Mouse (Mus musculus): Measurements from ENCODE around the gene Klk1. TPM values are rescaled to one million over a fixed set of nuclear protein-coding genes. Genes with fewer than 3 reads are reported as not detected.
"Not testable (repeated sequence)": the region's sequence is repeated elsewhere in the genome, so short reads cannot be mapped to it uniquely, and the experiment has no call there.

Klk1 gene
- 1 to 10 TPM in 1 of 4 experiments, under 1 TPM in 2, not detected in 1; 0.78 to 1.2 (median 0.89) TPM for total RNA-seq (2022)

DNA sequence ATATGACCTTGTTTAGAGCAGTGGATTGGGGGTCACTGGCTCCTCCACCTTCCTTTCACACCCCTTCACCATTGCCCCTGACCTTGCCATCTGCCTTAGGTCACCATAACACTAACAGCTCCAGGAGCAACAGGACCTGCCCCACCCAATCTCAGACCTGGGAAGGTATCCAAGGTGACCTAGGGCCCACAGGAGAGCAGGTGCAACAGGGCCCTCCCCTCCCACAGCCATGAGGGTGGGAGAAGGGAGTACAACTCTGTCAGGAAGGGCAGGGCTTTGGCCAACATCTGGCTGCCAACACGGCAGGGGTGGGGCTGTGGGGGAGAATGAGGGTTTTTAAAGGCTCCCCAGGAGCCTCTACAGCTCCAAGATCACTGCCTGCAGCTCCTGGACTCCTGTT lies at the start of gene Klk1:
Klk1 (plus strand) TSS at position 285 of the 400 bp plus-strand sequence.
- DNase-seq: no peak

DNA sequence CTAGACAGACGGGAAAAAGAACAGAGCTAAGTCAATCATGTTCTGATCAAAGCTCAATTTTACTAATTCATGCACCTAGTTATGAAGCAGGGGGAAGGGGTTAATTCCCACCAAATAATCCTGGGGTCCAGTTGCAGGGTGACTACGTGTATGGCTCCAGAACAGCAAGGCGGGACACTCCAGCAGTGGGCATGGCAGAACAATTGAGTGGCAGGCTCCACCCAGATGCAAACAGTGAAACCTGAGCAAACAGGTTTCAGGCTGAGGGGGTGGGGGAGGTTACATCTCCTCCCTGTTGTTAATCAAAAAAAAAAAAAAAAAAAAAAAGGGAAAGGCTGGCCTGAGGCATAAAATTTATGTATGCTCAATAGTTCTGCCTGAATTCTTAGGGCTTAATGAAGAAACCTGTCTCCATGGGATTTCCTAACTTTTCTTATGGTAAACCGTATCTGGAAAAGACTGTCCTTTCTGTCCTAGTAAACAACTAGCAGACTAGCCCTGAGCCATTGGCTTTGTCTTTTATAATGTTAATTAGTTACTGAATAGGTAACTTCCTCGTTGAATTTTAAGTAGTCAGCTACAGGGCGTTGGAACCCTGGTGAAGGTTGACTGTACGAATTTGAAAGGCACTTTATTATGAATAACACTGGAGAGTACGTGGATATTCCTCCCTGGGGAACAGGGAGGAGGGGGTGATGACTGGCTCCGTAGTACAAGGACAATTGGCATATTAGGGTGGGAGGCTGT lies 45.7 kb upstream of the Klk1 start:
- DNase-seq: no peak

DNA sequence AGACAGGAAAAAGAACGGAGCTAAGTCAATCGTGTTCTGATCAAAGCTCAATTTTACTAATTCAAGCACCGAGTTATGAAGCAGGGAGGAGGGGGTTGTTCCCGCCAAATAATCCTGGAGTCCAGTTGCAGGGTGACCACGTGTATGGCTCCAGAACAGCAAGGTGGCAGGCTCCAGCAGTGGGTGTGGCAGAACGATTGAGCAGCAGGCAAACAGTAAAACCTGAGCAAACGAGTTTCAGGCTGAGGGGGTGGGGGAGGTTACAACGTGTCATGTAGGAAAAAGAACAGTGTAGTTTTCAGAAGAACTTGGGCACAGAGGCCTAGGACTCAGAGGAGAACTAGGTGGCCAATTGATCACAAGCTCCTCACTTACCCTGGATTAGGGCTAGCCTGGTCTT lies 38.6 kb upstream of the Klk1 start:
- DNase-seq: not testable (repeated sequence)

DNA sequence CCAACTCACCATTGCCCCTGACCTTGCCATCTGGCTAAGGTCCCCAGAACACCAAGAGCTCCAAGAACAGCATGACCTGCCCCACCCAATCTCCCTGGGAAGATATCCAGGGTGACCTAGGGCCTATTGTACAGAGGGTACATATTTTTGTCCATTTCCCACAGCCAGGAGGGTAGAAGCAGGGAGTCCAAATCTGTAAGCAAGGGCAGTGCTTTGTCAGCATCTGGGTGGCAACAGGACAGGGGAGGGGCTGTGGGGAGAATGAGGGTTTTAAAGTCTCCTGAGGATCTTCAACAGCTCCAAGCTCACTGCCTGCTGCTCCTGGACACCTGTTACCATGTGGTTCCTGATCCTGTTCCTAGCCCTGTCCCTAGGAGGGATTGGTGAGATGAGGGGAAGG lies 37.2 kb upstream of the Klk1 start, which contains the start of gene Klk1b24:
Klk1b24 (plus strand) TSS at position 301 of the 400 bp plus-strand sequence.
- DNase-seq: not testable (repeated sequence)

DNA sequence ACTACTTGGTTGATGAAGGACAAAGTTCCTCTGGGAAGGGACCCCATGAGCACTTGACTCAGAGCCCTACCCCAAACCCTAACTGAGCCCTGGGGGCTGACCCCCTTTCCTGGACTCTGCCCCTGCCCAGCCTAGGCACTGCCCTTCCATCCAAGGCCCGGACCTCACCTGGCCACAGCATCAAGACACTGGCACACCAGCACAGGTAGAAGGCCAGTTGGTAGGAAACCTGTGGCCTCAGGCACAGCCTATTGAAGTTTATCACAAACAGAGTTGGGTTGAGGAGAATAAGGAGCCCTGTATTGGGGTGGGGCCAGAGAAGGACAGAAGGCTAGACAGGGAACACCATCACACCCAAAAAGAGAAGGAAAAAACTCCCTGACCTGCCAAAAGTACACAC lies 31.7 kb upstream of the Klk1 start:
- not testable (repeated sequence) for DNase-seq

DNA sequence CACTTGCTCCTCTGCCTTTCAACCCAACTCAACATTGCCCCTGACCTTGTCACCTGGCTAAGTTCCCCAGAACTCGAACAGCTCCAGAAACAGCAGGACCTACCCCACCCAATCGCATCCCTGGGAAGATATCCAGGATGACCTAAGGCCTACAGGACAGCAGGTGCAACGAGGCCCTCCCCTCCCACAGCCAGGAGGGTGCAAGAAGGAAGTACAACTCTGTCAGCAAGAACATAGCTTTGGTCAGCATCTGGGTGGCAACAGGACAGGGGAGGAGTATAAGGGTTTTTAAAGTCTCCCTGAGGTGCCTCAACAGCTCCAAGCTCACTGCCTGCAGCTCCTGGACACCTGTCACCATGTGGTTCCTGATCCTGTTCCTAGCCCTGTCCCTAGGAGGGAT lies 27.3 kb upstream of the Klk1 start, which contains the start of gene Klk1b3:
Klk1b3 (plus strand) TSS at position 301 of the 400 bp plus-strand sequence.
- no peak for DNase-seq

DNA sequence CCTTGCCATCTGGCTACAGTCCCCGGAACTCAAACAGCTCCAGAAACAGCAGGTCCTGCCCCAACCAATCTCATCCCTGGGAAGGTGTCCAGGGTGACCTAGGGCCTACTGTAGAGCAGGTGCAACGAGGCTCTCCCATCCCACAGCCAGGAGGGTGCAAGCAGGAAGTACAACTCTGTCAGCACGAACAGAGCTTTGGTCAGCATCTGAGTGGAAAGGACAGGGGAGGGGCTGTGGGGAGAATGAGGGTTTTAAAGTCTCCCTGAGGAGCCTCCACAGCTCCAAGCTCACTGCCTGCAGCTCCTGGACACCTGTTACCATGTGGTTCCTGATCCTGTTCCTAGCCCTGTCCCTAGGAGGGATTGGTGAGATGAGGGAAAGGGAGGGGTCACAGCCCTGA lies 18.0 kb upstream of the Klk1 start, which contains the start of gene Klk1b4:
Klk1b4 (plus strand) TSS at position 301 of the 400 bp plus-strand sequence.
- DNase-seq: not testable (repeated sequence)

DNA sequence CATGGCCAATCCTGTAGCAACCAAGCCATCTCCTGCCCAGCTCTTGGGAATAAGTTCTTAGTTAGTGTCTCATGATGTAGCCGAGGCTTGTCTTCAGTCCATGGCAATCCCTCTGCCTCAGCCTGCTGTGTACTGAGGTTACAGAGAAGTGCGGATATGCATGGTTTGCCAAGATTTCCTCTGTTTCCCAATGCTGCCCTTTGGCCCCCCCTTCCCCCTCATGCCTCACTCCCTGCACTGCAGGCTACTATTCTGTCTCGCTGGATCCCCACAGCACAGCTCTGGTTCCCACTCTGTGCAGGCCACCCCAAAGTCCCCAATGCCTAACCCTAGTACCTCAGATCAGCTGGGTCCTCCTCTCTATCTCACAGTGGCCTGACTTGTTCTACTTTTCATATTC lies 16.9 kb upstream of the Klk1 start:
- DNase-seq: no peak

DNA sequence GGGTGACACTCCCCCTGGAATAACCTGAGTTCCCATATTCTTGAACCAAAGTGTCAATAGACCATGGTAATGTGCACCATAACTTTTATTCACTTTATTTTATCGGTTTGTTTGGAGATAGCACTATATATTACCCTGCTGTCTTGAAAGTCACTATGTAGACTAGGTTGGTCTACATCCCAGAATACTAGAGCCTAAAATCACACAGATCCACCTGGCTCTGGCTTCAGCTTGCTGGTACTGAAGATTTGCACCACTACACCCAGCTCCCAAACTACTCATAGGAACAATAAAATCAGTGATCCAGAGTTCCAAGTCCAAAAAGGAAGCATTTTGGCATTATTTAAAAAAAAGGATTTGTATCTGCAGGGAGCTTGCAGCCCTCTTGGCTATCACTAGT lies 9.5 kb upstream of the Klk1 start, which contains the start of gene Klk1b5:
Klk1b5 (plus strand) TSS at position 301 of the 400 bp plus-strand sequence.
- DNase-seq: no peak

DNA sequence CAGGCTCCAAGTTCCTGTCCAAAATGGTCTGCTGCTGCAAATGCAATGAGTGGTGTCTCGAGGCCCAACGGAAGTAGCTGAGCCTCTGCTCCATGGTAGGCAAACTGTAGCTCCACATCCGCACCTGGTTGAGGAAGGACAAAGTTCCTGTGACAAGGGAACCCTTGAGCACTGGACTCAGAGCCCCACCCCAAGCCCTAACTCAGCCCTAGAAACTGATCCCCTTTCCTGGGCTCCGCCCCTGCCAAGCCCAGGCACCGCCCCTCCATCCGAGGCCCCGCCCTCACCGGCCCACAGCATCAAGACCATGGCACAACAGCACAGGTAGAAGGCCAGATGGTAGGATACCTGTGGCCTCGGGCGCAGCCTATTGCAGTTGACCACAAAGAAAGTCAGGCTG lies 3.6 kb upstream of the Klk1 start:
- not testable (repeated sequence) for DNase-seq

DNA sequence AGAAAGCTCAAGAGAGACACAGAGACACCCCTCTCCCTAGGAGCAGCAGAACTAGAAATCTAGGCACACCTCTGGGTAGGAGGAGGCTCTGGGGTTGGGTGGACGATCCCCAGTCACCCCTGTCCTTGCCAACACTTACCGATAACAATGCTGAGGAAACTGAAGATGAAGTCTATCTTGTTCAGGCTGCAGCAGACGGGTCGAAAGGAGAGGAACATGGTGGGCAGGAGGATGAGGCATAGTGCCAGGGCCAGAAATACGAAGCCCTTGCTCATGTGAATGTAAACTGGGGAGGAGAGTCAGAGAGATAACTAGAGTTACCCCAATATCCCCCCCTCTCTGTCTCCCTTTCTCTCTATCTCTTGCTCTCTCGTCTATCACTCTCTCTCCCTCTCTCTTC lies 2.8 kb upstream of the Klk1 start:
- not testable (repeated sequence) for DNase-seq

DNA sequence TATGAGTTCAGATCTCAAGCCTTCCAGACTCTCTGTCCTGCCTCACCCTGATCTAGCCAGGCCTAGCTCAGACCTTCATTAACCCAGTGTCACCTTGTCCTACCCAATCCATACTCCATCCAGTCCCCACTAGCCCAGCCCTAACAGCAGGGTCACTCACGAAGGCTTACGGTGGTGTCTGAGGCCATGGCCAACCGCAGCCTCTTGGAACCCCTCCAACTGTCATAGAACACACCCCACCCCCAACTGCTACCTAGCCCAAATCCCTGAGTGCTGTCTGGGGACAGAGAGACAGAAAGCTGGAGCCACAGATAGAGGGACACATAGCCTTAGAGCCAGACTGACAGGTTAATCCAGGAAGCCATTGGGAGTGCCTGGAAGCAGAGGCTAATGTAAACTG lies 10.7 kb downstream of the Klk1 start, which contains the start of gene Gm36864:
Gm36864 (plus strand) TSS at position 269 of the 400 bp plus-strand sequence.
- DNase-seq: no peak

DNA sequence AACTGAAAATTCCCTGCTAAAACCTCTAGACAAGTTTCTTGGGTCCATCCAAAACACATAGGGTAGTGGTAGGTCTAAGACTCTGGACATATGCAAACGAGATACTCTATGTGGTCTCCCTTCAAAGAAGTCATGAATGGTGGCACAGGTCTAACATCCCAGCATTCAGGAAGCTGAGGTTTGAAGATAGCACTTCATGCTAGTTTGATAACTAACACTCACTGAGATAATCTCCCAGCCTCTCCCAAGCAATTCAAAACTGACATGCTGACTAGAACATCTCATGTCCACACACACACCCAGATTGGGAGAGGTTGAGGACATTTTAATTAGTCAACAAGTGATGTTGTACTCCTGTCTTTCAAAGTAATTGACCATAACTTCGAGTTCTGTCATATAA lies 14.8 kb downstream of the Klk1 start:
- DNase-seq: no peak

DNA sequence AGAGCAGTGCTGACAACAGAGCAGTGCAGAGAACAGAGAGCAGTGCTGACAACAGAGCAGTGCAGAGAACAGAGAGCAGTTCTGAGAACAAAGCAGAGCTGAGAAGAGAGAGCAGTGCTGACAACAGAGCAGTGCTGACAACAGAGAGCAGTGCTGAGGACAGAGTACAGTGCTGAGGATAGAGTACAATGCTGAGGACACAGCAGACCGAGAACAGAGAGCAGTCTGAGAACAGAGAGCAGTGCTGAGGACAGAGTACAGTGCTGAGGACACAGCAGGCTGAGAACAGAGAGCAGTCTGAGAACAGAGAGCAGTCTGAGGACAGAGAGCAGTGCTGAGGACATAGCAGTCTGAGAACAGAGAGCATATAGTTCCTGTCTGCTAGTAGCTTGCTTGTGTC lies 15.6 kb downstream of the Klk1 start:
- DNase-seq: no peak

DNA sequence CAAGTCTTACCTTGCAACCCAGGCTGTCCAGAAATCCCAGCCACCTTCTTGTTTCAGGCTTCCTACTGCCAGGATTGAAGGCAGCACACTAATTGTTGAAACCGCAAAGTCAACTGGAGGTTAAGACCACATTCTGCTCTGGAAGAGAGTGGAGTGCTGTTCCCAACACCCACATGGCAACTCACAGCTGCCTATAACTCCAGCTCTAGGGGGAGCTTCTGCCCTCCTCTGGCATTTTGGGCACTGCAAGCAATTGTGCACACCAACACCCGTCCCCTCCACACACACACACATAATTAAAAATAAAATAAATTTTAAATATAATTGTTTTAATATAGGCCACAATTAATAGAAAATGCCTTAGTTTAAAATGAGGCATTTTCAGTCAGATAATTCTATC lies 16.0 kb downstream of the Klk1 start:
- DNase-seq: no peak

DNA sequence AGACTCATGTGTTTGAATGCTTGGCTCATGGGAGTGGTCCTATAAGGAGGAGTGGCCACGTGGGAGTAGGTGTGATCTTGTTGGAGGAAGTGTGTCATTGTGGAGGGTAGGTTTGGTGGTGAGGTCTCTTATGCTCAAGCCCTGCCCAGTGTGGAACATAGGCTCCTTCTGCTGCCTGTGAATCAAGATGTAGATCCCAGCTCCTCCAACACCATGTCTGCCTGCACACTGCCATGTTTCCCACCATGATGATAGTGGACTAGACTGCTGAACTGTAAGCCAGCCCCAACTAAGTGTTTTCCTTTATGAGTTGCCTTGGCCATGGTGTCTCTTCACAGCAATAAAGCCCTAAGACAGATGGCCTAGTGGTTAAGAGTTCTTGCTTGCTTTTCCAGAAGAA lies 18.9 kb downstream of the Klk1 start:
- no peak for DNase-seq

DNA sequence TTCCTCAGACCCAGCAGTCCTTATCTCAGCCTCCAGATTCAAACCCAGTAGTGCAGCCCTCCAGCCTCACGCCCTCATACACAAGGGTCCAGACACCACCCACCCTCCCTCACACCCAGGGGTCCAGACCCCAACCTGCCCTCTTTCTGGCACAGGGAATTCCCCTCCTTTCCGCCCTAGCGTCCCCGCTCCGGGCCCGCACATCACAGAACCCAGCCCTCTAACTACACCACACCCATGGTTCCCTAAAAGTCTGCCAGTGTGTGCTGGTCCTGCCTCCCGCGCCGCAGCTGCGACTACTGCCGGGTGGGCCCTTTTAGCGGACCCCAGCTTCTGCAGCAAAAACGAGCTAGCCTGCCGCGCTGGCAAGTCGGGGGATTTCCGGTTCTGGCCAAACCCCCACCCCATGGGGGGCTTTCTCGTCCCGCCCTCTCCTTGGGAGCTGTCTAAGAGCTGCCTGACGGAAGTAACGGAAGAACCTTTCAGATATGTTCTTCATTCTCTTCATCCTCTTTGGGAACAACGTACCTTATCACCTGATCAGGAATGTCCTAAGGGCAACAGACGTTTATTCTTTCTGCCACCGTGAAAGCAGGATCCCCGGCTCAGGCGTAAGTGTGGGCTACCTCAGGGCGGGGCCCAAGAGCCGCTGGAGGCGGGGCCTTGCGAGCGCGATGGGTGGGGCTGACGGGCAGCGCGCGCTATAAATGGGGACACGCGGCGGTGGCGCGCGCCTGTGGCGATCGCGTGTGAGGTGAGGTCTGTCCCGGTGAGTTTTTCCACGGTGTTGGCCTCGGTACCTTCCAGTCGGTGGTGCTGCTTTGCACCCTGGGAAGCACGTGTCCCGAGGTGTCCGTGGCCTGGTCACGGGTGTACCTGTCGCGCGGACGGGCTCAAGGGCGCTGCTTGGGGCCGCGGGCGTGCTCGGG lies 21.2 kb downstream of the Klk1 start, which contains the start of the genes 1700028J19Rik and 2410002F23Rik:
1700028J19Rik (minus strand) TSS at position 641 of the 929 bp plus-strand sequence.
2410002F23Rik (plus strand) TSS at position 668 of the 929 bp plus-strand sequence.
- DNase-seq: peak; percentile 84

DNA sequence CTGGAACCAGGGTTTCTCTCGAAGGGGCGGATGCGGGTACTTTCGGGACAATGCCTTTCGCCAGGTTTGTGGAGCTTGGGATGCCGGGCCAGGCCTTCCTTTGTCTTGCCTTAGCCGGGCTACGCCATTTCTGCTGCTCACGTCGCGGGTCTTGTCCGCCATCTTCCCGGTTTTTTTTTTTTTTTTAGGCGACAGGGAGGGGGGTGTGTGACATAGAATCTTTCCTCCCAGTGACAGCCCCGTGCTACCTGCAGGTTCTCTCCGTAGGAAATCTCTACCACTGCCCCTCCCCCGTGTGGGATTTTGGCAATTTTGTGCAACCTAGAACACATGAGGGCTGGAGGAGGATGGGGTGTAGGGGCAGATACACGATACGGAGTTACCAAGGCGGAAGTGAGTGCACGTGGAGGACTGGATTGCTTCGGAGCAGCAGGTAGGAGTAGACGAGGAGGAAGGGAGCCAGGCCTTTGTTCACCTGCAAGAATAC lies 21.9 kb downstream of the Klk1 start:
- DNase-seq: peak; percentile 60

DNA sequence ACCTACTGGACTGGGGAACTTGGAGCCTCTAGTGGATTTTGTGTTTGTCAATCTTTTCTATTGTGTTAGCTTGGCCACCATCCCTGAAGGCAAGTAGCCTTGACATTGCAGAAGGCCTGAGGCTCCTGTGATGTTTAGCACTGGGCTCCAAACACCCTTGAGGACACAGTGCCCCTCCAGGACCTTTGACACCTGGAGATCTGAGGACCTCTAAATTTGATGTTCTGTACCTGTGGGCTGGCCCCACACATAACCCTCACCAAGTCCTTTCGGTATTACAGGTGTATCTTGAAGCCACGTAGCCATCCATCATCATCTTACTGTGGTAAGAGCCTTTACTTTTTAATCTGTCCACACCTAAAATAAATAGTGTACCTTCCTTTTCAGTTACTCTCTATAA lies 22.8 kb downstream of the Klk1 start:
- no peak for DNase-seq

DNA sequence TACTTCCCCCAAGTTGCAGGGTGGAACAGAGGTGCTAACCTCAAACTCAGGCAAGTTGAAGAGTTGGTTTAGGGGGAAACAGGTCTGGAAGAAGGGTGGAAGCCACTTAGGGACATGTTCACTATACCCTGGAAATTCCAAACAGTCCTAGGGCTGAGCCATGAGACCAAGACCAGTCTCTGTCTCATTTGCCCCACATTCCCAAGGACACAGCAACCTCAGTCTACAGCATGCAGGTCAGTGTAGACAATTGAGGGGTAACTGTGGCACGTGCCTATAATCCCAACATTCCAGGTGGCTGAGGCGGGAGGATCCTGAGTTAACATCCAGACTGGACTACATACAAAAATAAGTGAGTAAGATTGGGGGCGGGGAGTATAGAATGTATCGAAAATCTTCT lies 24.1 kb downstream of the Klk1 start:
- no peak for DNase-seq

DNA sequence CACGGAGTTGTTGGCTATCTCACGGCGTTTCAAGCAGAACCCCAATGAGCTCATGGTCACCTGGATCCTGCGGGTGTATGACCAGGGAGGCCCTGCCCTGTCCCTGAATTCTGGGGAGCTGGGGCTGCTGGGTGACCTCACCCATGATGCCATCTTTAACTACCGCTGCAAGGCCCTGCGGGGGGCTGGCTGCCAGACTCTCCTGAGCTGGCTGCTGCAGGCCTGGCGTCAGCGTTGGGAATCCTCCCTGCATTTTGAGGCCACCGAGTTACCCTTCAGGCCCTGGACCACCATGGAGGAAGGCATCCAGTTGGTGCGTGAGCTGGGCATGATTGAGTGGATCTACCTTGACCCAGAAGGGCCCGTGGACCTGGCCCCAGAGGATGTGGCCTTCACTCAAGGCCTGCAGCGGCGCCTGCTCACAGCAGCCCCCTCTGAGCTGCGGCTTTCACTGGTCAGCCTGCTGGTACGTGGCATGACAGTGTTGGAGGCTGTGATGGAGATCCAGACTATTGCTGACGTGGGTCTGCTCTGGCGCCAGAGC lies 25.6 kb downstream of the Klk1 start:
- DNase-seq: peak; percentile 86

DNA sequence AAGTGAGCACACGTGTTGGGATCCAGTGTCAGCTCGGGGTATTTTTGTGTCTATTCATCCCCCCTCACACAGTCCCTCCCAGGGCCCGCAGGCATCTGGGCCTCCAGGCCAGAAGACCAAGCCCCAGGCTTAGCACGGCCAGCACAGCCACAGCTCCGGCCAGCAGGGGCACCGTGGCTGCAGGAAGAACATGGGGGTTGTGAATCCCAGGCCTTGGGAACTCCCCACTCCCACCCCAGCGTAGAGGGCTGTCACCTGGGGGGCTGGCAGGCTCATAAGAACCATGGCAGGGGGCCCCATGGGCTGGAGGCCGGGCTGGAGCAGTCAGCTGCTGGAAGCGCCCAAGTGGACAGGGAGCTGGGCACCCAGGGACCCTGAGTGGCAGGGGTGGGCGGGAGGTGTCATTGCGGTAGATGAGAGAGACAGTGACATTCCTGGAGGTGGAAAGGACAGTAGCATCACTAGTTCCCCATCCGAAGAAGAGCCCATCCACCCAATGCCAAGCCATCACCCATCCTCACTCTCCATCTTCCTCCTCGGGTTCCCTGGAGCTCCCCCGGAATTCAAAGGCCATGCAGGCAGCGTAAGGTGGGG lies 28.0 kb downstream of the Klk1 start:
- no peak for DNase-seq
